ENCODE assay signal across 2 mouse cellular contexts in genomic region chr11:100905929-100906328, GRCm38 (mm10).
TF ChIP-seq lines count a peak whose summit lies in the region.

No protein-coding gene starts in this region.

TF ChIP-seq in CH12.LX, 34 proteins besides CTCF, POLR2A, EP300 and RAD21:
- 0 out of 2 replicates have a peak, but pooled peaks have one; percentile 27 for TF ChIP-seq ZMIZ1 (IDR thresholded peaks at IDR 0.05; ENCODE audit: low read depth, low read length)
- TF ChIP-seq ZNF384 (IDR thresholded peaks at IDR 0.05; ENCODE audit: low read depth, low read length) = peak; percentile 46
- no peak for TF ChIP-seq KAT2A (IDR thresholded peaks at IDR 0.05; ENCODE audit: insufficient replicate concordance, low read length)

TF ChIP-seq in MEL, 35 proteins besides CTCF, POLR2A, EP300 and RAD21:
- TF ChIP-seq MYC (IDR thresholded peaks at IDR 0.05; ENCODE audit: low read depth, low read length) = no peak
- TF ChIP-seq ZC3H11A (IDR thresholded peaks at IDR 0.05; ENCODE audit: low read depth, low read length) = no peak
- peak; percentile 57; the same call in 1 of the 2 replicates for TF ChIP-seq GATA1 (IDR thresholded peaks at IDR 0.05; ENCODE audit: low read depth, low read length)
- TF ChIP-seq TBP (IDR thresholded peaks at IDR 0.05; ENCODE audit: low read depth, low read length) = no peak
- TF ChIP-seq TCF12 (IDR thresholded peaks at IDR 0.05; ENCODE audit: low read depth, low read length) = peak; percentile 78
- peak; percentile 69 for TF ChIP-seq MXI1 (IDR thresholded peaks at IDR 0.05; ENCODE audit: low read depth, low read length)
- TF ChIP-seq RCOR1 (IDR thresholded peaks at IDR 0.05; ENCODE audit: low read depth, low read length) = peak; percentile 49; the same call in 1 of the 2 replicates
- TF ChIP-seq MAZ (IDR thresholded peaks at IDR 0.05; ENCODE audit: low read depth, low read length) = no peak
- TF ChIP-seq MYB (IDR thresholded peaks at IDR 0.05; ENCODE audit: low read depth, low read length) = no peak
- TF ChIP-seq ZKSCAN1 (IDR thresholded peaks at IDR 0.05; ENCODE audit: low read depth, low read length) = no peak
- no peak for TF ChIP-seq NELFE (IDR thresholded peaks at IDR 0.05; ENCODE audit: low read depth, low read length)
- no peak for TF ChIP-seq CHD2 (IDR thresholded peaks at IDR 0.05; ENCODE audit: low read length)
- TF ChIP-seq USF2 (IDR thresholded peaks at IDR 0.05; ENCODE audit: borderline replicate concordance in 1 of 2, insufficient read depth in 1 of 2, low read depth in 1 of 2, low read length in 2 of 2) = no peak
- TF ChIP-seq CHD1 (IDR thresholded peaks at IDR 0.05; ENCODE audit: low read depth, low read length) = no peak
- peak; percentile 52 for TF ChIP-seq TAL1 (IDR thresholded peaks at IDR 0.05; ENCODE audit: low read length)
- TF ChIP-seq ELF1 (IDR thresholded peaks at IDR 0.05; ENCODE audit: low read depth, low read length) = no peak
- no peak for TF ChIP-seq UBTF (IDR thresholded peaks at IDR 0.05; ENCODE audit: borderline replicate concordance, insufficient read depth, low read depth, low read length)
- TF ChIP-seq MAX (IDR thresholded peaks at IDR 0.05; ENCODE audit: low read length) = no peak
- TF ChIP-seq USF1 (IDR thresholded peaks at IDR 0.05; ENCODE audit: low read depth, low read length) = no peak
- TF ChIP-seq ETS1 (IDR thresholded peaks at IDR 0.05; ENCODE audit: low read depth, low read length) = no peak
- TF ChIP-seq BHLHE40 (IDR thresholded peaks at IDR 0.05; ENCODE audit: borderline replicate concordance, low read depth, low read length) = no peak
- TF ChIP-seq MAFK (IDR thresholded peaks at IDR 0.05; ENCODE audit: borderline replicate concordance, low read depth, low read length) = no peak
- no peak for TF ChIP-seq POLR2AphosphoS5 (IDR thresholded peaks at IDR 0.05; ENCODE audit: borderline replicate concordance, low read depth, low read length)
- no peak for TF ChIP-seq SMC3 (IDR thresholded peaks at IDR 0.05; ENCODE audit: low read depth, low read length)
- no peak for TF ChIP-seq NRF1 (IDR thresholded peaks at IDR 0.05; ENCODE audit: insufficient read depth, low read depth, low read length, poor library complexity, severe bottlenecking)
- no peak for TF ChIP-seq KAT2A (conservative IDR thresholded peaks at IDR 0.05; ENCODE audit: low read depth, low read length)
- no peak for TF ChIP-seq JUND (IDR thresholded peaks at IDR 0.05; ENCODE audit: low read depth, low read length)
- no peak for TF ChIP-seq ZMIZ1 (IDR thresholded peaks at IDR 0.05; ENCODE audit: low read depth, low read length)
- no peak for TF ChIP-seq GABPA (IDR thresholded peaks at IDR 0.05; ENCODE audit: low read depth, low read length)
- TF ChIP-seq E2F4 (IDR thresholded peaks at IDR 0.05; ENCODE audit: borderline replicate concordance, low read depth, low read length) = no peak
- TF ChIP-seq MEF2A (IDR thresholded peaks at IDR 0.05; ENCODE audit: extremely low read depth, insufficient replicate concordance, low read depth, low read length, poor library complexity, severe bottlenecking) = no peak
- TF ChIP-seq SIN3A (IDR thresholded peaks at IDR 0.05; ENCODE audit: low read length) = peak; percentile 64
- TF ChIP-seq HCFC1 (IDR thresholded peaks at IDR 0.05; ENCODE audit: low read depth, low read length) = no peak
- no peak for TF ChIP-seq POLR2AphosphoS2 (IDR thresholded peaks at IDR 0.05; ENCODE audit: low read length)
- TF ChIP-seq ZNF384 (IDR thresholded peaks at IDR 0.05; ENCODE audit: low read depth, low read length) = peak; percentile 95
TF ChIP-seq in MEL: peak in this region for 7.
